In the genomic region with DNA sequence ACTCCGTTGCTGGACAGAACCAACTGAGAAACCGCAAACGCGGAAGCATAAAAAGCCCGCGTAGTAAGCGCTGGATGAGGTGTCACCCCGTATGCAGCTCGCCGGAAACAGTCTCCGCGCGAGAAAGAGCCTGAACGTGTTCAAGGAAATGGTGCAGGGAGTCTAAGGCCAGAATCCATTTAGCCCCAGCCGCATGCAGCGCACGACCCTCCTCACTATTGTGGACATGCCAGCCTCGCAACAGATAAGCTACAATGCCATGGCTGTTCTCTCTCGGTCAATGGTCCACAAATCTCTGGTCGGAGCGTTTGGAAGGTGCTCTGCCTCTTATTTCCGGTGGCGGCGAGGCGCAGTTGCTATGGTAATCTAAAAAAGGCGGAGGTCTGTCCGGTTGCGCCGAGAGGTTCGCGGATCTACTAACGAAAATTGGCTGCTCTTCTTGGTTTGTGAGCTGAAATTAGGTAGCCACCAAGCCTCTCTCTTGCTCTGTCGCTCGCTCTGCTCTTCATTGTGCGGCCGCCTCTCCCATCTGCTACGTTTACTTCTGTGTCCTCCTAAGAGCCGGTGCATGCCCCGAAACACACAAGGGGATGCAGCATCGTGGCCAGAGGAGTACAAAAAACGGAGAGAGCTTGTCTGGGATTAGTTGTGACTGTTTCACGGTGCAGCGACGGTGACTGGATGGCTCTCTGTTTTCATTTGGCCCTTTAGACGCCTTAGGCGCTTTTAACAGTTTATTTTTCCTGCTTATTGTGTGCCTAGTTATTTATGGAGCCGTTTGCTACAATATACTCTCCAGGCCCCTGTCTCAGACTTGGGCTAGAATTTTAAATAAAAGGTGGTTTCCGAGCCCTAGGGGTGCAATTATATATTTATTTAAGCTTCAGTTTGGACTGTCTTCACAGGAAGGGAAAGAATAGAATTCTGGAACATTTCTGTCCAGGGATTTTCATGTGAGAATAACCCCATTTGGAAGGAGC, we compare ENCODE assay signal across 8 mouse cellular contexts. TPM values are rescaled to one million over a fixed set of nuclear protein-coding genes. Genes with fewer than 3 reads are reported as not detected.
A peak's percentile ranks its signal among the peaks of the same experiment; 100 is the strongest.
DNase-seq lines count a peak whose midpoint lies in the region; ATAC-seq lines count a peak whose summit lies in the region.

A gene (plus strand): TSS at position 105 of the 980 bp plus-strand sequence.

- peak; percentile 94 to 97 for ATAC-seq in hematopoietic stem cell, adult 5-6 weeks (replicated peaks in 1 of 2; ENCODE audit: insufficient read depth in 1 of 2, low FRiP score in 2 of 2, low TSS enrichment in 1 of 2, low read depth in 1 of 2, poor library complexity in 2 of 2, severe bottlenecking in 2 of 2)
- peak; percentile 86 for ATAC-seq in lung, embryonic 16.5 days (ENCODE audit: low read depth)

- H3K4me3 ChIP-seq in lung, embryonic 16.5 days (ENCODE audit: low read length), result peak within 1 kb of the TSS; percentile 82

- H3K4me2 ChIP-seq in lung, embryonic 16.5 days (ENCODE audit: low read depth, low read length), result peak within 1 kb of the TSS; percentile 81

- under 1% methylated on average over 48 of the region's 48 CpGs for WGBS in lung, embryonic 16.5 days

- no peaks in the 10 kb centered on the region for H3K27me3 ChIP-seq in lung, embryonic 16.5 days (ENCODE audit: control insufficient read depth, insufficient read depth, low read depth, low read length)

- H3K27ac ChIP-seq in lung, embryonic 16.5 days (ENCODE audit: low read length), result peak within 1 kb of the TSS; percentile 83

- H3K4me1 ChIP-seq in lung, embryonic 16.5 days (replicated peaks; ENCODE audit: control insufficient read depth, insufficient read depth, low read length), result peaks cover 8% of the 10 kb centered on the region

- H3K36me3 ChIP-seq in lung, embryonic 16.5 days (ENCODE audit: control insufficient read depth, insufficient read depth, low read length), result no peaks in the 10 kb centered on the region

- H3K9me3 ChIP-seq in lung, embryonic 16.5 days (ENCODE audit: control insufficient read depth, low read length), result no peaks in the 10 kb centered on the region

- DNase-seq in MEL-GATA-1-ER (ENCODE audit: extremely low read depth, low read depth), result peak; percentile 89
- peak; percentile 90 for DNase-seq in cerebellum, adult 8-10 months
- peak; percentile 88 for DNase-seq in forelimb bud, embryonic 11.5 days (ENCODE audit: low read depth, low spot score)
- DNase-seq in layer of hippocampus, adult 9-10 months (ENCODE audit: low spot score), result peak; percentile 85
- DNase-seq in ovary, postnatal 10 days (ENCODE audit: low spot score), result peak; percentile 75
- DNase-seq in thymus, postnatal 10 days (ENCODE audit: low spot score in 2 of 2), result peak; percentile 71 to 77

- H3K9ac ChIP-seq in lung, embryonic 16.5 days (ENCODE audit: low read length), result peak within 1 kb of the TSS; percentile 85

RNA-seq across cellular contexts. Expression of the gene that starts here (rescaled TPM):
- total RNA-seq in hematopoietic stem cell, adult 5-6 weeks (2017), result 4.7 and 49.7 TPM in 2 replicates
- 21.4 and 22.7 TPM in 2 replicates for polyA plus RNA-seq in lung, embryonic 16.5 days (2015; fragmentation: Nextera tagmentation; extraction: Ambion mirVana)

Comparison
In these comparisons a context has a peak if more than half of its experiments do, and no peak if none do; other contexts are left out.
1. Peak in every context shown above with its lines: DNase-seq, ATAC-seq, H3K4me3 ChIP-seq and H3K27ac ChIP-seq.